Mouse (Mus musculus) spleen, adult 2 months (tissue): Measurements from ENCODE around the gene Kif5c.

ENCODE experiments used
- CTCF ChIP-seq: fragments of 200-500 bp; IDR thresholded peaks from 2 replicates; pipeline ENCODE4 v1.5.1; 2011; ENCODE audit warnings: mild to moderate bottlenecking, inconsistent platforms; ENCODE audit not compliant: insufficient read depth, insufficient read length, insufficient replicate concordance; ENCODE audit errors: extremely low read depth
- POLR2A ChIP-seq: fragments of 200-500 bp; IDR thresholded peaks from 2 replicates; pipeline ENCODE4 v1.6.1; 2011; ENCODE audit warnings: low read depth, low read length, inconsistent platforms

DNA sequence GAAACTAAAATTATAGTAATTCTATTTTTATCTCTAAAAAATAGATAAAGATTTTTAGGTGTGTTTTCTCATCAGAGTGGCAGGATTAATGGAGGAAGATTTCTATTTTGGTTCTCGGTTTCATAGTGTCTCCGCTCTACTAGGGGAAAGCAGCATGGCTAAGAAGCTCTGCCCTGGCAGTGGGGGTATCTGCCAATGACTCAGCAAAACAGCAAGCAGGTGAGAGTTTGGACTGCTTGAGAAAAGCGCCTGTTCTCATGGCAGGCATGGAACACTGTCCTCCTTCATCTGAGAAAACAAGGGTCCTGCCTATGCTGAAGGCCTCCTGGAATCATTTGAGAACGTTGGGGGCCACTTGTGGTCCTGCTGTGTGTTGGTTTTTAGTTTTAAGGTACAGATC is 156.1 kb downstream of the Kif5c start:
- no peak for TF ChIP-seq CTCF
- no peak for TF ChIP-seq POLR2A
